Mouse (Mus musculus): ENCODE measurements around the gene Il1rap.

Il1rap gene

DNA sequence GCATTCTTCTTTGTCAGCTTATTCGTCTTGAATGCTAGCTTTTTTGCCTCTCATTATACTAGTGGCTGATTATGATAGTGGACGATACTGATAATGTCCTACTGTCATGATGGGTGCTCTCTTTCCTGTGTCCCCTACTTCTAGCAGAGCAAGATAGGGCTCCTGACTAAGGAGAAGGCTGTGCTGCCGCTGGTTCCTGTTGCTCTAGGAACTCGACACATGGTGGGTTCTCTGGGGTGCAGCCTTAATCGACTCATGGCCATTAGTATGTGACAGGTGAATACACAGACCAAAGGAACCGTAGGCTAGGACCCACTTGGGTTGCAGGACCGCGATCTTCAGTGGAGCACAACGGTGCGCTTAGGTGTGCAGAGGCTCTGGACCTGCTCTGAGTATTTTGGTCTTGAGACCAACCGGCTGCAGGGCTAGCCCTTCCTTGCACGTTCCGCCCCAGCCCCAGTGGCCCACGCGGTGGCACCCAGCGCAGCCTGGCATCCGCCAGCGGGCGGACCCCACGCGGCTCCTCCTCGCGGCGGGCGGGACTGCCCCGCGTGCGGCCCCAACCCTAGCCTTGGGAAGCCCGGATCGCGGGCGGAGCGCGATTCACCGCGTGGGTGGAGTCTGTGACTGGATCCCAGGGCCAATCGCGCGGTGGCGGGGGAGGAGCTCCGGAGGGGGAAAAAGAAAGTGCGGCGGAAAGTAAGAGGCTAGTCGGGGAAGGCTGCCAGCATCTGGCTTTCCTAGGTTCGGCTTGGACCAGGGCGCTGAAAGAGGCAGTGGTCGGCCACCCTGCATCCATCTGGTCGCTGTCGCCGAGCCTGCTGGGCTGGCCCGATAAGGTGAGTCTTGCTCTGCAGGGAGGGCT, at the start of gene Il1rap:
Gene Il1rap (plus strand): TSS at position 657 of the 865 bp plus-strand sequence.
- DNase-seq (ENCODE audit: low read depth) = peak; percentile 79

DNA sequence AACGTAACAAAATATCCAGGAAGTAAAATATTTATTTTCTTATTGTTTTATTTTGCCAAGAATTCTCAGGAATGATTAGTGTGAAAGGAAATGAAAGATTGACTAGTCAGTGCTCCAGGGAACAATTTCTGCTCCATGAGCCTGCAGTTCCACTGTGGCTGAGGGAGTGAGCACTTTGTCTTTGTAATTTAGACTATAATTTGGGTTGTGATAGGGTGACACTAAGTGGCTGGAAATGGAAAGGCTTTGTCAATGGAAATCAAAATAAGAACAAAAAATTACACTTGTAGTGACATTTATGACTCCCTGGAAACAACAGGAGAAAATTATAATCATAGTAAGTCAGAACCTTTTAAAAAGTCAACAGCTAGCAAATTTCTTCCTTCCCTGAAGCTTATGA, 49.2 kb upstream of the Il1rap start:
- DNase-seq (ENCODE audit: low read depth) = no peak

DNA sequence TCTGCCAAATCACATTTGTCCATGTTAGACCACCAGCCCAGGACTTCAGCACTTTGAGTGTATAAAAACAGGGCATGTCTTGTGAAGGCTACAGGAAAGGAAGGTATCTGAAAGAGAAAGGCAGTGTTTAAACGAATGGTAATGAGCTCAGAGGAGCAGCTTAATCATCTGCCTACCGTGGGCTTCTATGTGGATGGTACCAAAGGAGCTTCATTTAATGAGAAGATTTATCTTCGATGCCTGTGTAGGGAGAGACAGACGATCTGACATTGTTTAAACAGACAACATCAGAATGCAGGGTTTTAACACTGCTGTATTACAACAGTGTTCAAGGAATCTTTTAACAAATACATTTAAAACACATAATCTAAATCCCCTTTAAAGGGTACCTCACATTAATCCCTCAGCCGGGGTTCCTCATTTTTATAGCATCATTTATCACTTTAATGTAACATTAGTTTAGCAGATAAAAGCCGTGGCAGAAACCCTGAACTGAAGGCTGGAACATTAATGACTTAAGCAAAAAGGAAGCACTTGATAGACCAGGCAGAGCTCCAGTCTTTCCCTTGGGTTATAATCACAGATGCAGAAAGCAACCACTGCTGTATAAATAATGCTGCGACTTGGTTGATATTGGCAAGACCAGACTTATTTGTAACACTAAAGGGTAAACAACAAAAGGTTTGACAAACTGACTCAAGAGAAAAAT, 35.2 kb upstream of the Il1rap start:
- DNase-seq (ENCODE audit: low read depth) = no peak

DNA sequence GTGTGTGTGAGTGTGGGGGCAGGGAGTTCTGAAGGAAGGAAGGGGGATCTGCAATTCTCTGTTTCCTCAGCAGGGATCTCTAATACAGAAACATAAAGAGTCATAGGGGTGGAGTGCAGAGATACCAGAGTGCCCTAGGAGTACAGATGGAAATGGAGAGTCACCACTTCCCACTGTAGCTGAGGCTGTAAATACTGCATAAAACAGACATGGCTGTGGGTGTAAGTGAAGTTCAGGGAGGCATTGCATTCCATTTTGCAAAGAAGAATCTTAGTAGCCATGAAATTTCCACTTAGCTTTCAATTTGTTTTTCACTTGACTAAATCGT, 34.7 kb upstream of the Il1rap start:
- DNase-seq (ENCODE audit: low read depth) = no peak

DNA sequence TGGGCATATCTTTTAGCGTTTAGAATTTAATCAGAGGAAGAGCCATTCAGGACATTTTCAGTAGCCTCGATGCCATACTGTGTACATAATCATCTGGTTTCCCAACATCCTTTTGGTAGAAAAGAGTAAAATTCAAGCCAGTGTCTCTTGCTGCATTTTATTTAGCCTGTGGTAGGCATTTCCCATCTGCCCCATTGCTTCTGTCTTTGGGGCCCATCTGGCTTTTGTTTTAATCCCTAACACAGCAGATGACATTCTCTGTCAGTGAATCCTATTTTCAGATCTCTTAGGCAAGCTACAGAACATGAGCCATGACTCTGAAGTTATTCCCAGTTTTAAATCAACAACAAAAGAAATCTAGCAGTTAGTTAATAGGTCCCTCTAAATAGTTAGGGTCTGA, 32.3 kb upstream of the Il1rap start:
- DNase-seq (ENCODE audit: low read depth) = no peak

DNA sequence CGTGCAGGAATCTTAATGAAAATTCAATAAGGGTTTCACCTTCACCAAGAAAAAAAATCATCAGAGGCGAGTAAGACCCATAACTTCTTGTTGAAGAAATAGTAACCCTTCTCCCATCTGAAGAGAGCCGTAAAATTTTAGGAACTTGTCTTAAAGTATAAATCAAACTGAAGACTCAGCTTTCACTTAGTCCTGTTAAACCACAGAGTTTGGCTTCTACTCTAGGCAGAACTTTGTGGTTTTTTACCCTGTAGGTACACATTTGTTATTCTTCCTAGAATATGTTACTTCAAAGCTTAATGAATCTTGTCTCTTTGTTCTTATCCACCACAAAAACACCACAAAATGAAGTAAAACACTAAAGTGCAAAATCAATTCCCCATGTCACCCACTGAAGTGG, 29.3 kb upstream of the Il1rap start:
- DNase-seq (ENCODE audit: low read depth) = no peak

DNA sequence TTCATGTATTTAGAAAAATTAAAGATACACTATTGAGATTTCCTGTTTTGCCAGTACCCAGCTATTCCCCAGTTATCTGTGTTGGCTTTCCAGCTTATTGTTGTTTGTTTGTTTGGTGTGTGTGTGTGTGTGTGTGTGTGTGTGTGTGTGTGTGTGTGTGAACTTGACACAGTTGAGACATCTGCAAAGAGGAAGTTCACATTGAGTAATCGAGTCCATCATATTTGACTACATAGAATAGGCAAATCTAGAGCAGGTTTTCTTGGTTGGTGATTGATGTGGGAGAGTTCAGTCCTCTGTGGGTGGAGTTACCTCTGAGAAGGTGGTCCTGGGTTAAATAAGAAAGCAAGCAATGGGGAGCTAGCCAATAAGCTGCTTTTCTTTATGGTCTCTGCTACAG, 22.7 kb upstream of the Il1rap start:
- DNase-seq (ENCODE audit: low read depth) = no peak

DNA sequence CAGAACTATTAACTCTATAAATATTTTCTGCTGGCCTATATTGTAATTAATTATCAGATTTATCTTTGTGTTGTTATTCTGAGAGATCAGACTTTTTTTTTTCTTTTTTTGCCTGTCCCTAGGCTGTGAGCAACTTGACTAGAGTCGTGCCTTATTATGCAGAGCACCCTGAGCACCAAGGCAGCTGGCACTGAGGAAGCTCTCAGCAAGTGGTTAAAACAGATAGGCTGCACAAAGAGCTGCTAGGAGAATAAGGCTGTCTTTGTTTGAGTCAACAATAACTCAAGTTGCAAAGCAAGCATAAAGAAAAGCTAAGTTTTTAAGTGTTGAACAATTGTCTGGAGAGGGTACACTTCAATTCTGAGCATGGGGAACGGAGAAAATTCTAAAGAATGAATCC, 19.8 kb upstream of the Il1rap start:
- DNase-seq (ENCODE audit: low read depth) = no peak

DNA sequence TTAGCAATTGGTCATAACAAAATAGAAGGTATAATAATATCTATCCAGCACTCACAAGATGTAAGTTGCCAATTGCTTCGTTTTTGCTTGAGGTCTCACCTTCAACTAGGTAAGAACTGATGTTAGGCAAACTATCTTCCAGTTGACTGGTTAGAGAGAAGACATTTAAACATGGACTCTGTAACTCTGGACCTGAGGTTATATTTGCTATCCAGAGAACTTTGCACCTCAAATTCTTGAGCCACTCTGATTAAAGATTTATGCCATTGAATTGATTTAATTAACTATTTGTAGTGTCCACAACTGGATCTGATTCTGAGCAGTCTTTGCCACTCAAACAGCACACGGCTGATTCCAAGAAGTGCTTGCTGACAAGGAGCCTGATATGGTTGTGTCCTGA, 18.7 kb upstream of the Il1rap start:
- DNase-seq (ENCODE audit: low read depth) = no peak

DNA sequence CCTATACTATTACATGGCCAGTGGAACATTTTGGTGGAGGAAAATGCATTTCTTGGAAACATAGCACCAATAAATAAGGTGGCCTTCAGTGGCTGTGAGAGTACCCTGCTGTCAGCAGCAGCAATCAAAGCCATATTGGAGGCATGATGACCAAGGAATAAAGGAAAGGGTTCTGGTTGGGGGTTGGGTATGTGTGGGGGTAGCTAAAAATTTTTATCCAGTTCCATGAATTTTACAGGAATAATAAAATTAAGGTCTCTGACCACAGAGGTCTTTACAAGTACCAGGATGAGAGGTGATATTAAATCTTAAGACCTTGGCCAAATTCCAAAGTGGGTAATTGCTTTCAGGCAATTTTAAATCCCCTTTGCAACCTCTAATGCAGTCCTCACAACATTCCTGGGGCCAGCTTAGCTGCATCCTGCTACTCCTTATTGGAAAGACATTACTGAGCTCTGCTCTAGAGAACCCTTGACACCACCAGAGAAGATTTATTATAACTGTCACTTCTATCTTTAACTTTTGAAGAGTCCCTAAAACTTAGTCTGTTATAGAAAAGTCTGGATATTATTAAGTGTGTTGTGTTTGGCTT, 12.0 kb upstream of the Il1rap start:
- DNase-seq (ENCODE audit: low read depth) = no peak

DNA sequence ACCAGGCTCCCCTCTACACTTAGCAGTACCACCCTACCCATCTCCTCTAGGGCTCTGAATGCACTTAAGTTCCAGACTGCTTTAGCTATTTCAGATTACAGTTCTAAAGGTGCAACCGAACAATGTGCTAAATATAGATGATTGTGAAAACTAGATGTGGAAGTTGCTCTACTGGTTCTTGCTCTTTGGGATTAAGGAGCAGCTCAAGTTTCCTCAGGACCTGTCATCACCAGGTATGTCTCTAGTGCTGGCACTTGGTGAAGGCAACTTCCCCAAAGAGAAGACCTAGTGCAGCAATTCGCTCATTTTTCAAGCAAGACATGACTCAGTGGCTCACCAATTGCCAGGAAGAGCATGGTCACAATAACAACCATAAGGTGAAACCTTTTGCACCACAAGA, 9.7 kb upstream of the Il1rap start:
- no peak for DNase-seq (ENCODE audit: low read depth)

DNA sequence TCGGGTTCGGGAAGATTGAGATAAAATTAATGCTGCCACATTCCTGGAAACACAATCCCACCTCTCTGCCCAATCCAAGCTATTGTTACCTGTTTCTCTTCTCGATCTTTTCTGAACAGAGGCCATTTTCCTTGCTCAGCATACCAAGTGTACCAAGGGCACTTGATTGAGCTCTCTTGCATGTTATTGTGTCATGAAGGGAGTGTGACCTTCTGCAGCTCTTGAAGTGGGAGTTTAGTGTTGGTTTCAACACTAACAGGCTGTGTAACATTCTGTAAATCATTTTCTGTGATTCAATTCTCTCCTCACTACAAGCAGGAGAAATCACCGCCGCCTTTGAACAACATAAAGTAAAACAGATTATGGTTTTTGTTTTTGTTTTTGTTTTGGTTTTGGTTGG, 7.3 kb upstream of the Il1rap start:
- no peak for DNase-seq (ENCODE audit: low read depth)

DNA sequence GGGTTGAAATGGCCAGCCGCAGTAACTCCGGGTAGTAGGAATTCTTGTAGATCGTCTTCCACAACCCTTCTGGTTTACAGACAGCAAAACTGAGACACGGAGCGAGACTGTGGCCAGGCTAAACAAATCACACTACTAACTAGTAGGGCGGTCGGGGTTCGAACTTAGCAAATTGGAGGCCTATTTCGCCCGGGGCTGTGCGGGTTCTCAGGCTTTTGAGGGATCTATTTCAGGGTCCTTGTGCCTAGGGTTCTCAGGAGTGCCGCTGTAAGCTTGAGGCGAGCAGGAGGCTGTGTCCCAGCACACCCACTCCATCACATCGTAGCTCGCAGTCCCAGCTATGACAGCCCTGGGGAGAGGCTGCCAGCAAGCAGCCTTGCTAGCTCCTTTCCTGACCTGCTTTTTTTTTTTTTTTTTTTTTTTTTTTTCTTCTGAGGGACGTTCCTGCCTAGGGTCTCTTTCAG, 441 bp downstream of the Il1rap start:
- no peak for DNase-seq (ENCODE audit: low read depth)

DNA sequence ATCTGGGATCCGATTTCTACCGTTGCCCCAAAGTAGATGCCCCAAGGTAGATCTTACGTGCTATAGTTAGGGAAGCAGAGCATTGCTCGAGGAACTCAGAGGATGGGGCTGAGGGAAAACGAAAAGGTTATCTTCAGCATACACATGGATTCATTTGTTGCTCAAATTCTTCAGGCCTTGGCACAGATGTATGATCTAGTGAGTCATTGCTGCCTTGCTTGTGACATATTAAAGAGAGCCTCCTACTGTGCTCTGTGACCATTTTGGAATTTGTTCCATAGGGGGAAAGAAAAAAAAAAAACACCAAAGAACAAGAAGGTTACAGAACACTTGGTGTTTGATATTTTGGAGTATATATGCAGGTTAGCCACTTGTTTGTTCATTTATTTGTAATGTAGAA, 4.3 kb downstream of the Il1rap start:
- no peak for DNase-seq (ENCODE audit: low read depth)

DNA sequence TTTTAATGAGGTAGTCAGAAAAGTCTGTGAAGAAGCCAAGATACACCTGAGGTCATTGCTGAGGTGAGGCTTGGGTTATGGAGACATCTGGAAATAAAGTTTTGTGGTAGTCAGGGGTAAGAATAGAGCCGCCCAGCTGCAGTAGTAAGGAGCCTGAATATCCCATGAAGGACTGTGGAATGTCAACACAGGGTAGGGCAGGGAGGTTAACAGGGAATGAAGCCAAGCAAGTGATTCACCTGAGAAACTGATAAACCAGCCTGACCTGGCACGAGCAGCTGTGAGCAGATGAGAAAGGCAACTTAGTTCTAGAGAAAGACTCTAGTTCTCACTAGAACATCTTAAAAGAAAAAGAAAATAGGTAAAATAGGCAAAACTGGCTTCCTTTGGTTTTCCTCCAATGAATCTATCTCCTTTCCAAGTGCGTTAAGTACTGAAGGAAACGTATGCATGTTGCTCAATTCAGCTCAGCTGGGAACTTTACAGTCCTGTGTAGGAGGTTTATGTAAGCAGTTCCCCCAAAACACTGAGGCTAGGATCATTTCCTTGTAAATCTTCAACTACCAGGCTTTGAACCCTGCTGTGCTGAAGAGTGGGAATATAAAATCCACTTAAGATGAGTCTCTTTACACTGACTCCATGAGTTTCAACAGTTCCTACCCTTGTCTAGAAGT, 9.5 kb downstream of the Il1rap start:
- DNase-seq (ENCODE audit: low read depth) = no peak

DNA sequence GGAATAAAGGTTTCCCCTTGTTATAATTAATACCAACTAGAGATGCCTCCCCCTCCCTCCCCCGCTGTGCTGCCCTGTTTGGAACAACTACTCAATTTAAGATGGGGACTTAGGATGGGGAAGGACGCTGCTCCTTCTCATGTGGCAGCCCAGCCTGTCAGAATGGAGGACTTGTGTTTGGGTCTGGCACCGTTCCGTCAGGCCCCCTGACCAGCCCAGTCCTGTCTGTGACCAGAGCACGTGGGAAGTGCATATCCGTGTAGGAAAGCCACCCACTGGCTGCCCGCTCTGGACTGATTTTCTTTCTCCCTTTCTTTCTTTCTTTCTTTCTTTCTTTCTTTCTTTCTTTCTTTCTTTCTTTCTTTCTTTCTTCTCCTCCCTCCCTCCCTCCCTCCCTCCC, 14.9 kb downstream of the Il1rap start:
- no peak for DNase-seq (ENCODE audit: low read depth)

DNA sequence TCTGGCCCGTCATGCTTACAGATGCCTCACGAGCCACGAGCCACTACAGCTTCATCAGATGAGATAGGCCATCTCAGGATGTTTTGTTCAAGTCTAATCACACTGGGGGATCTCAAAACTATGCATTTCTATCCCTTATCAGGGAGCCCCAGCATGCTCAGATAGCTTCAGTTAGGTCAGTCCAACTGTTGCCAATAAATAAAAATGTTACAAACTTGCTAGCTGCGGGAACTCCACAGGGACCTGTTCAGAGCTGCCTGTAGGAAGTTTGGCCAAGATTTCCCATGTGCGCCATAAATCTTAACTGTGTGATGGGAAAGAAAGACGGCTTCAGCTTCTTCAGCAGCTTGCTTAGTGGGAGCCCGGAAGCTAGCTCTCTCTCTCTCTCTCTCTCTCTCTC, 15.8 kb downstream of the Il1rap start:
- no peak for DNase-seq (ENCODE audit: low read depth)

DNA sequence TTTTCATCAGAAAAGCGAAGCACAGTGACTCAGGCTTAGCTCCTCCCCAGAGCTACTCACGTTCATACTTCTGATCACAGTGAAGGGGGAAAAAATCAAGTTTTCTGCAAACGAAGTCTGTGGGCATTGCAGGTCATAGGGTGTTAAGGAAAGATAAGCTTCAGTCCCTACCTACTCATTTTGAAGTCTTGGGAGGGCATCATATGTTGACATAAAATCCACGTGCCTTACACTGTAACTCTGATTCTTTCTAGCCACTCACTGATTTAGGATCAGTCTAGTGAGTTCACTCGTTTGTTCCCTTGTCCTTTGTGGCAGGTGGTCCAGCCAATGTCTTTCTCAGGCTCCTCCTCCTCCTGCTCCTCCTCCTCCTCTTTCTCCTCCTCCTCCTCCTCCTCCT, 17.1 kb downstream of the Il1rap start:
- DNase-seq (ENCODE audit: low read depth) = no peak

DNA sequence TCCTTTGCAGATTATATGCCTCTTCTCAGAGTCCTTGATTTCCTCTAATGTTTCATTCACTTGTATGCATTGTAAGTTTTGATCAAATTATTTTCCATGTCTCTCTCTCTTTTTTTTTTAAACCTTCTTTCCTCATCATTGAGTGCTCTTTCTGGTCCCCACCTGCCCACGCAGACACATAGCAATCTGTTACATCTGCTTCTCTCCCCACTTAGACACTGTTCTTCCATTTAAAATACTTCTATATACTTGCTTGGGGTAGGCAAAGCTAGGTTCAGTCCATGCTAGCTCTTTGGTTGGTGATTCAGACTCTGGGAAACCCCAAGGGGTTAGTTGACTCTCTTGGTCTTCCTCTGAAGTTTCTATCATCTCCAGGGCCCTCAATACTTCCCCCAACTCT, 20.0 kb downstream of the Il1rap start:
- no peak for DNase-seq (ENCODE audit: low read depth)

DNA sequence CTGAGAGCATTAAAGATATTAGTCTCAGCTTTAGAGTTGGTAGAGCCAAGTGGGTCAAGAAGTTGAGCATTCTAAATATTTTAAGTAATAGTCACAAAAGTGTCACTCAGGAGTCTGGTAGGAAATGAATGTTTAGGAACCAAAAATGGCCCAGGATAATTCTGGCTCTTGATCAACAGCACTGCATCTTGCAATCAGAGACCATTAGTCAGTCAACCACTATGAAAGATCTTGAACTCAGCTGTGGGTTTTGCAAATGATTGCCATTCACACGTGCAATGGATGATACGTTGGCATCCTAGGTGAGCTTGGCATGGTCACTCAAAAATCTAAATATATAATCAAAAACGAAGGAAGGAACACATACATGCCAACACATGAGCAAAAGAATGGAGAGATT, 23.1 kb downstream of the Il1rap start:
- no peak for DNase-seq (ENCODE audit: low read depth)

DNA sequence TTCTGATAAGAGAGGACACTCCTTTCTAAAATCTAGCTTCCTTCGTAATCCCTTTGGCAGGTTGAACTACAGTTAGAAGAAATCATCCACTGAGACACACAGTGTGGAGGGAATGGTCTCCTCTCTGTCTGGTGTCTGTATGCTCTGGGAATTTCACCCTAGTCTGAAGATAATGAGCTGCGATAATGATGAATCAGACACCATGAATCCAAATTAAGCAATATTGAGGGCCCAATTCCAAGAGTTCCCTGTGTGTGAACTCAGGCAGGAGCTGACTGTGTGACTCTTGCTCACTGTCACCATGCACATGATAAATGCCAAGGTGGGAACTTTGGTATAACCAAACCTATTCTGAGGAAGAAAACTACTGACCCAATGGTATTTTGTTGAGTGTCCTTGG, 26.5 kb downstream of the Il1rap start:
- no peak for DNase-seq (ENCODE audit: low read depth)

DNA sequence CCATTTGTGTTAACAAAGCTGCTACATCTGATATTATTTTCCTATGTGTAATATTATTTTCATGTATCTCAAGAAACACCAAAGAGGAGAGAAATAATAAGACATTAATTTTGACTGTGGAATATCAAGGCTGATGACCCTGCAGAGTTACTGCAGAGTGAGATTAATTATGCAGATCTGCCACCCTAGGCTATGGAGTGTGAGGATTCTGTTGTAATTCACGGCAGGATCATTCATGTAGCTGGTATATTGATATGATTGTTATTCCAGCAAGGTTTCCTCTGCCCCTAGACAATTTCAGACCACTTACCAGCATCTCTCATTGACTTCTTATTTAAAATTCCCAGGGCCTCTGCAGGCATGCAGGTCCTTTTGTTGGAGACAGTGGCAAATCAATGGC, 29.0 kb downstream of the Il1rap start:
- no peak for DNase-seq (ENCODE audit: low read depth)

All from c-Kit-positive CD71-positive TER-119-negative erythroid progenitor cells, embryonic 14.5 days (primary cell).